Mouse (Mus musculus): ENCODE results near the gene Alppl2. TPM values are rescaled to one million over a fixed set of nuclear protein-coding genes. Genes with fewer than 3 reads are reported as not detected.
A peak's percentile ranks its signal among the peaks of the same experiment; 100 is the strongest.

Gene Alppl2
- polyA plus RNA-seq (2015; fragmentation: Nextera tagmentation; extraction: Ambion mirVana) = not detected in 2 replicates

- H3K27ac ChIP-seq = no peak within 1 kb of the TSS
- no peaks in the 10 kb centered on the region for H3K9me3 ChIP-seq
- H3K36me3 ChIP-seq = no peaks in the 10 kb centered on the region
- no peak within 1 kb of the TSS for H3K4me3 ChIP-seq
- no peak within 1 kb of the TSS for H3K9ac ChIP-seq
- ATAC-seq (ENCODE audit: insufficient number of reproducible peaks, insufficient read depth, low FRiP score, low TSS enrichment, low read depth) = no peak
- H3K27me3 ChIP-seq = peaks cover 4% of the 10 kb centered on the region; the same call in 1 of the 2 replicates
- H3K4me2 ChIP-seq = no peak within 1 kb of the TSS
- 82% methylated on average over 4 of the region's 4 CpGs for WGBS
- H3K4me1 ChIP-seq = no peaks in the 10 kb centered on the region
Observed at GRCm38 (mm10) chr1:87089828-87090227, at the start of gene Alppl2. Gene Alppl2 (minus strand): TSS chr1:87089928.

- ATAC-seq (ENCODE audit: insufficient number of reproducible peaks, insufficient read depth, low FRiP score, low TSS enrichment, low read depth) = no peak
- Histone ChIP-seq H3K9ac (no peak overlapping the region), H3K4me2 (no peak overlapping the region), H3K9me3 (no peaks in the 10 kb centered on the region), H3K4me3 (no peak overlapping the region), H3K27me3 (peaks cover 32% of the 10 kb centered on the region), H3K27ac (no peak overlapping the region), H3K36me3 (no peaks in the 10 kb centered on the region), H3K4me1 (peaks cover 8% of the 10 kb centered on the region; the same call in 1 of the 2 replicates)
- WGBS = 78% methylated on average over 4 of the region's 4 CpGs
Observed at GRCm38 (mm10) chr1:87131803-87132202, 42.1 kb upstream of the Alppl2 start.

GRCm38 (mm10) chr1:87127206-87128030, 37.7 kb upstream of the Alppl2 start:
- Histone ChIP-seq H3K27me3 (peaks cover 45% of the 10 kb centered on the region), H3K4me2 (peak overlapping the region; percentile 51), H3K9ac (peak overlapping the region; percentile 17; the same call in 1 of the 2 replicates), H3K36me3 (no peaks in the 10 kb centered on the region), H3K9me3 (no peaks in the 10 kb centered on the region), H3K27ac (no peak overlapping the region), H3K4me3 (peak overlapping the region; percentile 23), H3K4me1 (peaks cover 8% of the 10 kb centered on the region; the same call in 1 of the 2 replicates)
- 6% methylated on average over 40 of the region's 43 CpGs for WGBS
- no peak for ATAC-seq (ENCODE audit: insufficient number of reproducible peaks, insufficient read depth, low FRiP score, low TSS enrichment, low read depth)

DNA sequence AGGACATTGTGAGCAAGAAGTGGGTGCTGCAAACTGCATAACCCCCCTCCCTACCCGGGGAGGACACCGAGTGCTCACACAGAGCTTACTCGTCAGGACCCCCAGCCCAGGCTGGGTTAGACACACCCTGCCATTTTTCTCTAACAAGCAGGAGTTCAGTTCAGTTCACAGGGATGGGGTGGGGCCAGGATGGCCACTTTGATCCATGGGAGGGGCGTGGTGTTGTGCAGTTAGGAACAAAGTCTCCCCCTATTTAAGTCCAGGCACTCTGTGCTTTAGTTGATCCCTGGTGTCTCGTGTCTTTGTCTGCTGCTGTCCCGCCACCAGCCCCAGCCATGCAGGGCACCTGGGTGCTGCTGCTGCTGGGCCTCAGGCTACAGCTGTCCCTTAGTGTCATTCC, 34.9 kb upstream of the Alppl2 start, which contains the start of gene Akp3:
Gene Akp3, plus strand, starts transcription at position 301 of the 400 bp plus-strand sequence.
- Histone ChIP-seq H3K36me3 (no peaks in the 10 kb centered on the region), H3K4me1 (peaks cover 8% of the 10 kb centered on the region; the same call in 1 of the 2 replicates), H3K4me2 (no peak within 1 kb of the TSS), H3K9ac (no peak within 1 kb of the TSS), H3K4me3 (no peak within 1 kb of the TSS), H3K27me3 (peaks cover 41% of the 10 kb centered on the region), H3K27ac (no peak within 1 kb of the TSS), H3K9me3 (no peaks in the 10 kb centered on the region)
- WGBS = 69% methylated on average over 6 of the region's 6 CpGs
- no peak for ATAC-seq (ENCODE audit: insufficient number of reproducible peaks, insufficient read depth, low FRiP score, low TSS enrichment, low read depth)

DNA sequence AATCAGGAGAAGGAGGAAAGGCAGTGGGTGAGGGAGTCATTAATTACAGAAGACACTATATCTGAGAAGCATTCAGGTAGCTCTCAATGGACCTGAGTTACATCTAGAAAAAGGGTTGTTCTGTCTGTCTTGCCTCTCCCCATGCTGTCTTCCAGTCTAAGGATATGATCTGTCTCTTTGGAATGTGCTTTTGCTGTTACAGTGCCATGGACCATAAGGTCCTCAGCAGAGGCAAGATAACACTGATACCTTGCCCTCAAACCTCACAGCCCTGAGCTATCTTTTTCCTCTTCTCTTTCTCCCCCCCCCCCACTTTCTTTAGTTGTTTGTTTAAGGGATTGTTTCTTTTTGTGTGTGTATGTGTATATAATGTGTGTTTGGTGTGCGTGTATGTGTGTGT, 25.1 kb upstream of the Alppl2 start:
- Histone ChIP-seq H3K36me3 (no peaks in the 10 kb centered on the region), H3K4me1 (no peaks in the 10 kb centered on the region), H3K27me3 (no peaks in the 10 kb centered on the region), H3K27ac (no peak overlapping the region), H3K9ac (no peak overlapping the region), H3K9me3 (no peaks in the 10 kb centered on the region), H3K4me3 (no peak overlapping the region), H3K4me2 (no peak overlapping the region)
- 90% methylated on average over 1 of the region's 1 CpGs for WGBS
- ATAC-seq (ENCODE audit: insufficient number of reproducible peaks, insufficient read depth, low FRiP score, low TSS enrichment, low read depth) = no peak

DNA sequence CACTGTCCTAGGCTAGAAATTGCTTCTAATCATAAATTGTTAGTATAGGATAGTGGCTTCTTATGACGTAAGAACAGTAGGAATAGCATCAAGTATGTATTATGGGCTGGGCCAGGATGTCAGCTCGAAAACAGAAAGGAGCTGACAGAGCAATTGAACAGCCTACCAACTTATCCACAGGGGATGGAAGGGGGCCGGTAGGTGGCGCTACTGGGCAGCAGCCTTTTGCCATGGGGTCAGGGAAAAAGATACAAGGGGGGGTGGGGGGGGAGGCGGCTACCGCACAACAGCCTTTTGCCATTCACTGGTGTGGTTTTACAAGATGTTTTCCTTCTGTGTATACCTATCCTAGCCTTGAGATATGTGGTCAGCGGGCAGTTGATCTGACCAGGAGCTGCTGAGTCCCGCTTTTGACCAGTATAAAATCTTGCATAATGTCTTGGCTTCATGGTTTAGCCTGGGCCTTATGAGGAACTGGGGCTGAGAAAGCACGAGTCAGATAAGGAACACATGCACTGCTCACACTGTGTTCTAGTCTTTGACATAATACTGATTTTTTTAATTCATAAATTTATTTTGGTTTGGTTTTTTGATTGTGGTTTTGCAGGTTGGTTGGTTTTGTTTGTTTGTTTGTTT, 22.1 kb upstream of the Alppl2 start:
- Histone ChIP-seq H3K4me3 (no peak overlapping the region), H3K9me3 (no peaks in the 10 kb centered on the region), H3K36me3 (no peaks in the 10 kb centered on the region), H3K27me3 (no peaks in the 10 kb centered on the region), H3K4me2 (no peak overlapping the region), H3K4me1 (no peaks in the 10 kb centered on the region), H3K27ac (no peak overlapping the region), H3K9ac (no peak overlapping the region)
- 38% methylated on average over 9 of the region's 9 CpGs for WGBS
- ATAC-seq (ENCODE audit: insufficient number of reproducible peaks, insufficient read depth, low FRiP score, low TSS enrichment, low read depth) = no peak

GRCm38 (mm10) chr1:87108564-87108963, 18.8 kb upstream of the Alppl2 start:
- no peaks in the 10 kb centered on the region for H3K9me3 ChIP-seq
- H3K4me2 ChIP-seq = no peak overlapping the region
- ATAC-seq (ENCODE audit: insufficient number of reproducible peaks, insufficient read depth, low FRiP score, low TSS enrichment, low read depth) = no peak
- peaks cover 3% of the 10 kb centered on the region; the same call in 1 of the 2 replicates for H3K4me1 ChIP-seq
- no peak overlapping the region for H3K9ac ChIP-seq
- H3K27ac ChIP-seq = no peak overlapping the region
- H3K4me3 ChIP-seq = no peak overlapping the region
- no peaks in the 10 kb centered on the region for H3K27me3 ChIP-seq
- WGBS = 85% methylated on average over 4 of the region's 4 CpGs
- H3K36me3 ChIP-seq = no peaks in the 10 kb centered on the region

DNA sequence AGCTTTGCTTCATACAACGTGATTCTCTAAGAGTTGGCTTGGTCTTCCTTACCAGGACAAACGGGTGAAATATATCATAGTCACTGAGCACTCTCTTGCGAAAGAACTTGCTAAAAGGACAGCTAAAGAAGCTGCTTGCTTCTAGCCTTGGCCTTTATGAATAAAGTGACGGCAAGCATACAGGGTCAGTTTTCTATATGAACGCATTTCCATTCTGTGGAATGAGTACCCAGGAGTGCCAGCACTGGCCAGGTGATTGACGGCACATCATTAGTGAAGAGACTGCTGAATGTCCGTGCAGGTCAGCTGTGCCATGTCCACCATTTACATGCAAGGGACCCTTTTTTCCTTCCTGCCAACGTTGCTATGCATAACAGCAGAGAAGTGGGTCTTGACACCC, 16.8 kb upstream of the Alppl2 start:
- no peak overlapping the region for H3K9ac ChIP-seq
- WGBS = 81% methylated on average over 8 of the region's 8 CpGs

GRCm38 (mm10) chr1:87103936-87104335, 14.2 kb upstream of the Alppl2 start:
- Histone ChIP-seq H3K9ac (no peak overlapping the region), H3K36me3 (no peaks in the 10 kb centered on the region), H3K4me3 (no peak overlapping the region), H3K27me3 (peaks cover 3% of the 10 kb centered on the region; the same call in 1 of the 2 replicates), H3K27ac (no peak overlapping the region), H3K4me2 (no peak overlapping the region), H3K4me1 (peaks cover 3% of the 10 kb centered on the region; the same call in 1 of the 2 replicates), H3K9me3 (no peaks in the 10 kb centered on the region)
- 50% methylated on average over 1 of the region's 1 CpGs for WGBS
- ATAC-seq (ENCODE audit: insufficient number of reproducible peaks, insufficient read depth, low FRiP score, low TSS enrichment, low read depth) = no peak

More for the DNA sequence above, 16.8 kb upstream of the Alppl2 start:
- H3K36me3 ChIP-seq = no peaks in the 10 kb centered on the region
- no peak for ATAC-seq (ENCODE audit: insufficient number of reproducible peaks, insufficient read depth, low FRiP score, low TSS enrichment, low read depth)
- H3K4me1 ChIP-seq = peaks cover 3% of the 10 kb centered on the region; the same call in 1 of the 2 replicates
- H3K4me2 ChIP-seq = no peak overlapping the region
- no peak overlapping the region for H3K27ac ChIP-seq
- H3K4me3 ChIP-seq = no peak overlapping the region
- no peaks in the 10 kb centered on the region for H3K27me3 ChIP-seq
- no peaks in the 10 kb centered on the region for H3K9me3 ChIP-seq

- Histone ChIP-seq H3K4me3 (no peak overlapping the region), H3K9ac (no peak overlapping the region), H3K9me3 (no peaks in the 10 kb centered on the region), H3K4me2 (no peak overlapping the region), H3K4me1 (peaks cover 7% of the 10 kb centered on the region; the same call in 1 of the 2 replicates), H3K36me3 (no peaks in the 10 kb centered on the region), H3K27ac (no peak overlapping the region), H3K27me3 (peaks cover 11% of the 10 kb centered on the region; the same call in 1 of the 2 replicates)
- ATAC-seq (ENCODE audit: insufficient number of reproducible peaks, insufficient read depth, low FRiP score, low TSS enrichment, low read depth) = no peak
- 81% methylated on average over 3 of the region's 3 CpGs for WGBS
Observed at GRCm38 (mm10) chr1:87102114-87102513, 12.4 kb upstream of the Alppl2 start.

DNA sequence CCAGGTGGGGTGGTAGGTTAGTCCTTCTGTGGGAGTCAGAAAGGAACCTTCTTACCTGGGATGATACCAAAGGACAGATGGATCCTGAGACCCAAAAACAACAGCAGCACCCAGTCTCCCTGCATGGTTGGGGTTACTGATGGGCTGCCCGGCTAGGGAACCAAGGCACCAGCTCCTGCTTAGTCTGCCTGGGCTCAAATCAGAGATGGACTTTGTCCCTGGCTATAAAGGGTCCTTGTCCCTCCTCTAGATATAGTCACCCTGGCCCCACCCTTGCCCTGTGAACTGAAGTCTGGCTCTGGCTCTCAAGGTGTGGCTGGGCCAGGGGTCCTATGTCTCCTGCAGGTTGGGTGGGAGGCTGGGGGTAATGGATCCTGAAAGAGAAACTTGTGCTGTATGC, 11.7 kb upstream of the Alppl2 start, which contains the start of gene Alpi:
Gene Alpi, minus strand, starts transcription at position 196 of the 400 bp plus-strand sequence.
- ATAC-seq (ENCODE audit: insufficient number of reproducible peaks, insufficient read depth, low FRiP score, low TSS enrichment, low read depth) = no peak
- Histone ChIP-seq H3K27ac (no peak within 1 kb of the TSS), H3K4me3 (no peak within 1 kb of the TSS), H3K4me1 (peaks cover 7% of the 10 kb centered on the region; the same call in 1 of the 2 replicates), H3K4me2 (no peak within 1 kb of the TSS), H3K9me3 (no peaks in the 10 kb centered on the region), H3K36me3 (no peaks in the 10 kb centered on the region), H3K9ac (no peak within 1 kb of the TSS), H3K27me3 (peaks cover 17% of the 10 kb centered on the region; the same call in 1 of the 2 replicates)
- WGBS = 85% methylated on average over 1 of the region's 1 CpGs

All from embryonic facial prominence, embryonic 13.5 days (tissue).